8 mouse cellular contexts compared by ENCODE assay signal in genomic region chr4:21879565-21880220, GRCm38 (mm10). TPM values are rescaled to one million over a fixed set of nuclear protein-coding genes. Genes with fewer than 3 reads are reported as not detected.
DNase-seq lines count a peak whose midpoint lies in the region; ATAC-seq and TF ChIP-seq lines count a peak whose summit lies in the region.

TSS of gene Coq3 (plus strand) at chr4:21879673.

- H3K4me3 ChIP-seq in bone marrow, adult 2 months (replicated peaks; ENCODE audit: control insufficient read depth, low read depth, low read length), result peak within 1 kb of the TSS; percentile 85
- peak within 1 kb of the TSS; percentile 79 for H3K4me3 ChIP-seq in embryonic facial prominence, embryonic 15.5 days (replicated peaks)
- peak within 1 kb of the TSS; percentile 63 for H3K4me3 ChIP-seq in kidney, embryonic 14.5 days (ENCODE audit: low read length)
- H3K4me3 ChIP-seq in limb, embryonic 15.5 days, result peak within 1 kb of the TSS; percentile 79

- peak; percentile 86 for ATAC-seq in embryonic facial prominence, embryonic 15.5 days (ENCODE audit: insufficient number of reproducible peaks, low FRiP score, low TSS enrichment, low read depth)
- ATAC-seq in kidney, embryonic 14.5 days (ENCODE audit: low FRiP score, low TSS enrichment), result peak; percentile 97
- peak; percentile 65 for ATAC-seq in limb, embryonic 15.5 days (ENCODE audit: insufficient number of reproducible peaks, low FRiP score, low TSS enrichment, low read depth)

- peak; percentile 70 for DNase-seq in 416B (ENCODE audit: low read depth)
- peak; percentile 74 to 77 for DNase-seq in heart, adult 9 months (ENCODE audit: low spot score in 2 of 2)
- peak; percentile 30 to 46 for DNase-seq in monocyte, adult 2 months (ENCODE audit: low read depth in 1 of 2, low spot score in 2 of 2)
- peak; percentile 83 to 84 for DNase-seq in spleen, postnatal 36 days (ENCODE audit: low spot score in 2 of 2)

- no peaks in the 10 kb centered on the region for H3K27me3 ChIP-seq in embryonic facial prominence, embryonic 15.5 days
- no peaks in the 10 kb centered on the region for H3K27me3 ChIP-seq in kidney, embryonic 14.5 days (ENCODE audit: control insufficient read depth, insufficient read depth, low read length)
- no peaks in the 10 kb centered on the region for H3K27me3 ChIP-seq in limb, embryonic 15.5 days

- H3K36me3 ChIP-seq in embryonic facial prominence, embryonic 15.5 days, result peaks cover 6% of the 10 kb centered on the region; the same call in 1 of the 2 replicates
- peaks cover 14% of the 10 kb centered on the region; the same call in 1 of the 2 replicates for H3K36me3 ChIP-seq in kidney, embryonic 14.5 days (ENCODE audit: control insufficient read depth, insufficient read depth, low read length)
- H3K36me3 ChIP-seq in limb, embryonic 15.5 days, result peaks cover 6% of the 10 kb centered on the region; the same call in 1 of the 2 replicates

- peak; percentile 62; the same call in 1 of the 2 replicates for TF ChIP-seq POLR2A in bone marrow, adult 2 months (IDR thresholded peaks at IDR 0.05; ENCODE audit: borderline replicate concordance, control insufficient read depth, low read depth, low read length)

- no peaks in the 10 kb centered on the region; the same call in 1 of the 2 replicates for H3K4me1 ChIP-seq in bone marrow, adult 2 months (ENCODE audit: control insufficient read depth, insufficient read depth, low read length)
- H3K4me1 ChIP-seq in embryonic facial prominence, embryonic 15.5 days, result no peaks in the 10 kb centered on the region
- H3K4me1 ChIP-seq in kidney, embryonic 14.5 days (ENCODE audit: control insufficient read depth, insufficient read depth, low read length), result no peaks in the 10 kb centered on the region
- no peaks in the 10 kb centered on the region for H3K4me1 ChIP-seq in limb, embryonic 15.5 days

- H3K9ac ChIP-seq in embryonic facial prominence, embryonic 15.5 days, result peak within 1 kb of the TSS; percentile 69
- H3K9ac ChIP-seq in kidney, embryonic 14.5 days (ENCODE audit: low read depth, low read length), result peak within 1 kb of the TSS; percentile 64
- H3K9ac ChIP-seq in limb, embryonic 15.5 days, result peak within 1 kb of the TSS; percentile 67

- H3K4me2 ChIP-seq in embryonic facial prominence, embryonic 15.5 days (replicated peaks), result peak within 1 kb of the TSS; percentile 63
- peak within 1 kb of the TSS; percentile 58 for H3K4me2 ChIP-seq in kidney, embryonic 14.5 days (replicated peaks; ENCODE audit: low read depth, low read length)
- peak within 1 kb of the TSS; percentile 59 for H3K4me2 ChIP-seq in limb, embryonic 15.5 days

- under 1% methylated on average over 51 of the region's 51 CpGs for WGBS in bone marrow, adult 2 months
- under 1% methylated on average over 51 of the region's 51 CpGs for WGBS in embryonic facial prominence, embryonic 15.5 days
- WGBS in kidney, embryonic 14.5 days, result under 1% methylated on average over 51 of the region's 51 CpGs
- WGBS in limb, embryonic 15.5 days, result under 1% methylated on average over 51 of the region's 51 CpGs

- no peak for TF ChIP-seq CTCF in bone marrow, adult 2 months (IDR thresholded peaks at IDR 0.05; ENCODE audit: control insufficient read depth, insufficient read depth, low read length)

- H3K9me3 ChIP-seq in embryonic facial prominence, embryonic 15.5 days (replicated peaks), result no peaks in the 10 kb centered on the region
- no peaks in the 10 kb centered on the region for H3K9me3 ChIP-seq in kidney, embryonic 14.5 days (ENCODE audit: control insufficient read depth, low read length)
- no peaks in the 10 kb centered on the region for H3K9me3 ChIP-seq in limb, embryonic 15.5 days

- peak within 1 kb of the TSS; percentile 79 for H3K27ac ChIP-seq in bone marrow, adult 2 months (ENCODE audit: control insufficient read depth, insufficient read depth, low read depth, low read length, poor library complexity)
- H3K27ac ChIP-seq in embryonic facial prominence, embryonic 15.5 days (replicated peaks), result peak within 1 kb of the TSS; percentile 94
- peak within 1 kb of the TSS; percentile 91 for H3K27ac ChIP-seq in kidney, embryonic 14.5 days (ENCODE audit: low read depth, low read length)
- peak within 1 kb of the TSS; percentile 93 for H3K27ac ChIP-seq in limb, embryonic 15.5 days

RNA-seq across cellular contexts. Expression of gene Coq3, which starts in this region (rescaled TPM):
- 2.7 and 4.5 TPM in 2 replicates for polyA plus RNA-seq in bone marrow, adult 2 months (2011; ENCODE audit: insufficient read depth, insufficient read length, low replicate concordance, missing spikeins)
- polyA plus RNA-seq in embryonic facial prominence, embryonic 15.5 days (2015; fragmentation: Nextera tagmentation; extraction: Ambion mirVana), result 13.1 and 13.5 TPM in 2 replicates
- polyA plus RNA-seq in kidney, embryonic 14.5 days (2014; fragmentation: Nextera tagmentation; extraction: Ambion mirVana), result 12.3 and 13.8 TPM in 2 replicates
- polyA plus RNA-seq in limb, embryonic 15.5 days (2015; fragmentation: Nextera tagmentation; extraction: Ambion mirVana), result 11.9 and 12.0 TPM in 2 replicates

Comparison
In these comparisons a context has a peak if more than half of its experiments do, and no peak if none do; other contexts are left out.
1. Peak in every context shown above with its lines: DNase-seq, ATAC-seq, H3K4me3 ChIP-seq and H3K27ac ChIP-seq.